Mouse (Mus musculus): ENCODE data around the gene Hdac8. TPM values are rescaled to one million over a fixed set of nuclear protein-coding genes. Genes with fewer than 3 reads are reported as not detected.

The Hdac8 gene
- polyA plus RNA-seq, 1 experiment, result 4.4 TPM

DNA sequence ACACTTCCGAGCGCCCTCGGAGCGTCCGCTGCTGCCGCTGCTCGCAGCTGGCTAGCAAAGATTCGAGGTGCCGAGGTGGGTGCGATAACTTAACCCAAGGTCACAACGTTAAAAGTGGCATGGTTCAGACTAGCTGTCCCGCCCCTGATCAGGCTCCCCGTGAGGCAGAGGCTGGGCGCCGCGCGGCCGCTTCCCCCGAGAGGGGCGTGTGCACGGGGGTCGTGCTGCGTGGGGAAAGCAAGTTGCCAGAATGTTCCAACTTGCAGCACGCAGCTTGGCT is 254.3 kb downstream of the Hdac8 start:
- DNase-seq, result peak; percentile 5
- whole genome bisulfite sequencing, result 16% methylated on average over 24 of the region's 24 CpGs
- TF ChIP-seq CTCF (IDR thresholded peaks at IDR 0.05; ENCODE audit: insufficient read depth, low read length) (no peak), POLR2A (IDR thresholded peaks at IDR 0.05; ENCODE audit: borderline replicate concordance, extremely low read depth, low read depth, low read length) (no peak)
- H3K4me1 ChIP-seq (ENCODE audit: control insufficient read depth, insufficient read depth, low read length), result peaks cover 3% of the 10 kb centered on the region
- peak overlapping the region; percentile 34 for H3K4me3 ChIP-seq (replicated peaks; ENCODE audit: extremely low read depth, low read depth, low read length)

DNA sequence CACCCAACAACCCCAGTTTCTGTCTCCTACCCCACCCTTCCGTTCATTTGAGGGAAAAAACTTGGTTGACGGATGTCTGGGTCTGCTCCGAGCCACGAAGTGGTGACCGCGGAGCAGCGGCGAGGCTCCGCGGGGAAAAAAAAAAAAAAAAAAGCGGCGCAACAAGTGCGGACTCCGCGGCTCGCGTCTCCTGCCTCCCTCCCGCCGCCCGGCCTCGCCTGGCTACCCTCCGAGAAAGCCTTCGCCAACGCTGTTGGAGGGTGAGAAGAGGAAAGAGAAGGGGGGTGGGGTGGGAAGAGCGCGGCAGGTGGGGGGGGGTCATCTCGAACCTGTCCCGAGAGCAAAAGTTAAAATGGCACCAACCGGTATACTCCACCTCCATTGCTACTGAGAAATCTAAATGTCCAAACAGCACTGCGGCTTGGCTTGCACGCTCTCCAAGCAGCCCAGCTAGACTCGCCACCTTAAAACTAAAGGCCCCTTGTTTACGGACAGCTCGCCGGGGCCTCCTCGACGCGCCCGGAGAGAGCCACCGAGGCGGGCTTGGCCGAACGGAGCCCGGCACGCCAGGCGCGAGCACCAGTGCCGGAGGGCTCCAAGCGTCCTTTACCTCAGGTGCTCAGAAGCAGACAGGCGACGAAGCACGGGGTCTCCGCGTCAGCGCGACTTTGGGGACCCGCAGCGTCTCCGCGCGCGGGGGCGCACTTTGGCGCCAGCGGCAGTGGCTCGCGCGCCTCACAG is 254.8 kb downstream of the Hdac8 start:
- TF ChIP-seq POLR2A (IDR thresholded peaks at IDR 0.05; ENCODE audit: borderline replicate concordance, extremely low read depth, low read depth, low read length) (no peak), CTCF (IDR thresholded peaks at IDR 0.05; ENCODE audit: insufficient read depth, low read length) (no peak)
- DNase-seq, result peak; percentile 8
- Histone ChIP-seq H3K4me1 (ENCODE audit: control insufficient read depth, insufficient read depth, low read length) (peaks cover 3% of the 10 kb centered on the region), H3K4me3 (replicated peaks; ENCODE audit: extremely low read depth, low read depth, low read length) (peak overlapping the region; percentile 29)
- WGBS, result 28% methylated on average over 67 of the region's 68 CpGs

DNA sequence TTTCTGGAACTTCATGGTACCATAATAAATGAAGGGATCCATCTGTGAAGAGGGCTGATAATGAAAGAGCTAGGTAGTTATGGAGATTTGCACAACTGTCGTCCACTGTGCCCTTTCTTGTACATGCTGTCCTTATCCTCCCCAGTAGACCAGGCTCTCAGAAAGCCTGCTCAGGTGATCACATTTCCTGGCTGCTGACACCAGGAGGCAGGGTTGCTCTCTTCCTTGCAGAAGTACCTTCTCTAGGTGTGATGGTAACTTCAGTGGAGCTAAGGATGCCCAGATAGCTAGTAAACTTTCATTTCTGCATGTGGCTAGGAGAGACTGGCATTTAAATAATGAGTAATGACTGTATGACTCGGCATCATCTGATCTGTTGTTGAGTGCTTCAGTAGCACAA is 260.8 kb downstream of the Hdac8 start:
- TF ChIP-seq POLR2A (IDR thresholded peaks at IDR 0.05; ENCODE audit: borderline replicate concordance, extremely low read depth, low read depth, low read length) (no peak), CTCF (IDR thresholded peaks at IDR 0.05; ENCODE audit: insufficient read depth, low read length) (0 out of 2 replicates have a peak, but pooled peaks have one; percentile 4)
- no peak for DNase-seq
- WGBS, result 52% methylated on average over 2 of the region's 2 CpGs
- no peaks in the 10 kb centered on the region for H3K4me1 ChIP-seq (ENCODE audit: control insufficient read depth, insufficient read depth, low read length)
- no peak overlapping the region for H3K4me3 ChIP-seq (replicated peaks; ENCODE audit: extremely low read depth, low read depth, low read length)

Other genes starting within 250 kb of the Hdac8 start
- 6.6 and 9.1 TPM in 2 replicates for gene Phka1, start 138.9 kb upstream of the Hdac8 start, polyA plus RNA-seq (2012; rRNA removed)
- gene Gm3880, start 181.6 kb upstream of the Hdac8 start, polyA plus RNA-seq (2012; rRNA removed), result not detected in 2 replicates
- not detected in 2 replicates for gene Gm9112, start 202.3 kb upstream of the Hdac8 start, polyA plus RNA-seq (2012; rRNA removed)
- not detected in 2 replicates for gene Dmrtc1b, start 202.5 kb upstream of the Hdac8 start, polyA plus RNA-seq (2012; rRNA removed)